Mouse (Mus musculus) MEL (cell line): ENCODE data around the gene Glce. TPM values are rescaled to one million over a fixed set of nuclear protein-coding genes. Genes with fewer than 3 reads are reported as not detected.

Experiments used
- DNase-seq: peaks from one replicate; pipeline ENCODE4 v3.0.0; 2011; ENCODE audit warnings: low read depth, low spot score
- H3K27ac ChIP-seq: 2 replicates; pipeline ENCODE4 v1.5.1; 2012; ENCODE audit warnings: low read depth, mild to moderate bottlenecking, control low read depth, low read length, moderate library complexity; ENCODE audit not compliant: control insufficient read depth
- H3K27me3 ChIP-seq, 2 experiments: fragments of 150-350 bp in 1 of 2; sonication (generic) in 1 of 2; 2 replicates each; pipeline ENCODE4 v1.6.1; 2012; ENCODE audit warnings: low read length in 2 of 2, mild to moderate bottlenecking in 2 of 2, improper control_type of control experiment in 1 of 2, moderate library complexity in 1 of 2; ENCODE audit not compliant: insufficient read depth in 2 of 2, control insufficient read depth in 1 of 2
- H3K36me3 ChIP-seq, 2 experiments: 2 replicates each; pipeline ENCODE4 v1.6.1; 2012 to 2014; ENCODE audit warnings: low read length in 2 of 2, improper control_type of control experiment in 1 of 2, inconsistent platforms in 1 of 2, mild to moderate bottlenecking in 1 of 2; ENCODE audit not compliant: insufficient read depth in 2 of 2, control insufficient read depth in 1 of 2
- H3K4me1 ChIP-seq, 2 experiments: fragments of 150-350 bp in 1 of 2; sonication (generic) in 1 of 2; 2 replicates each; pipeline ENCODE4 v1.6.1; 2012; ENCODE audit warnings: low read length in 2 of 2, improper control_type of control experiment in 1 of 2, mild to moderate bottlenecking in 1 of 2; ENCODE audit not compliant: insufficient read depth in 2 of 2, control insufficient read depth in 1 of 2
- H3K4me3 ChIP-seq, 2 experiments: fragments of 150-350 bp in 1 of 2; sonication (generic) in 1 of 2; 2 replicates each; pipeline ENCODE4 v1.5.1; 2012; ENCODE audit warnings: low read depth in 2 of 2, low read length in 2 of 2, mild to moderate bottlenecking in 2 of 2, moderate library complexity in 2 of 2, control low read depth in 1 of 2, improper control_type of control experiment in 1 of 2; ENCODE audit not compliant: control insufficient read depth in 1 of 2, insufficient read depth in 1 of 2
- H3K79me2 ChIP-seq: 2 replicates; pipeline ENCODE4 v1.6.1; 2012; ENCODE audit warnings: mild to moderate bottlenecking, low read length, moderate library complexity; ENCODE audit not compliant: control insufficient read depth, poor library complexity, insufficient read depth
- H3K9ac ChIP-seq: 2 replicates; pipeline ENCODE4 v1.6.1; 2012; ENCODE audit warnings: low read depth, mild to moderate bottlenecking, control low read depth, low read length, moderate library complexity; ENCODE audit not compliant: control insufficient read depth, poor library complexity, severe bottlenecking
- H3K9me3 ChIP-seq: fragments of 150-350 bp; sonication (generic); replicated peaks from 2 replicates; pipeline ENCODE4 v1.6.1; 2012; ENCODE audit warnings: mild to moderate bottlenecking, low read length, improper control_type of control experiment, moderate library complexity; ENCODE audit not compliant: insufficient read depth
- CTCF ChIP-seq, 3 experiments: IDR thresholded peaks in 2 of 3; conservative IDR thresholded peaks in 1 of 3; 2 replicates each; pipeline ENCODE4 v1.5.1; 2011 to 2012; ENCODE audit warnings: low read length in 3 of 3, low read depth in 2 of 3, mild to moderate bottlenecking in 2 of 3, improper control_type of control experiment in 1 of 3, inconsistent platforms in 1 of 3, mixed read lengths in 1 of 3, moderate library complexity in 1 of 3; ENCODE audit not compliant: control insufficient read depth in 1 of 3, insufficient read depth in 1 of 3, poor library complexity in 1 of 3, severe bottlenecking in 1 of 3
- ELF1 ChIP-seq: IDR thresholded peaks from 2 replicates; pipeline ENCODE4 v1.6.1; 2014; ENCODE audit warnings: low read depth, mild to moderate bottlenecking, inconsistent platforms, low read length, improper control_type of control experiment, moderate library complexity
- MAFK ChIP-seq: IDR thresholded peaks from 2 replicates; pipeline ENCODE4 v1.6.1; 2011; ENCODE audit warnings: low read depth, mild to moderate bottlenecking, low read length, improper control_type of control experiment, borderline replicate concordance
- MEF2A ChIP-seq: IDR thresholded peaks from 2 replicates; pipeline ENCODE4 v1.6.1; 2014; ENCODE audit warnings: low read depth, mild to moderate bottlenecking, inconsistent platforms, low read length, improper control_type of control experiment; ENCODE audit not compliant: poor library complexity, insufficient replicate concordance, severe bottlenecking; ENCODE audit errors: extremely low read depth
- MXI1 ChIP-seq: IDR thresholded peaks from 2 replicates; pipeline ENCODE4 v1.6.1; 2011; ENCODE audit warnings: mild to moderate bottlenecking, low read depth, low read length, improper control_type of control experiment
- POLR2A ChIP-seq, 2 experiments: IDR thresholded peaks; 2 replicates each; pipeline ENCODE4 v1.6.1; 2011 to 2012; ENCODE audit warnings: low read length in 2 of 2, mild to moderate bottlenecking in 2 of 2, control low read depth in 1 of 2, improper control_type of control experiment in 1 of 2, low read depth in 1 of 2, moderate library complexity in 1 of 2; ENCODE audit not compliant: control insufficient read depth in 1 of 2, insufficient read depth in 1 of 2, poor library complexity in 1 of 2
- RAD21 ChIP-seq: IDR thresholded peaks from 2 replicates; pipeline ENCODE4 v1.6.1; 2011; ENCODE audit warnings: mild to moderate bottlenecking, low read depth, low read length, improper control_type of control experiment
- SIN3A ChIP-seq: IDR thresholded peaks from 2 replicates; pipeline ENCODE4 v1.6.1; 2012; ENCODE audit warnings: low read length, improper control_type of control experiment, inconsistent platforms
- SMC3 ChIP-seq: IDR thresholded peaks from 2 replicates; pipeline ENCODE4 v1.6.1; 2011; ENCODE audit warnings: low read depth, low read length, improper control_type of control experiment
- TAL1 ChIP-seq: IDR thresholded peaks from 2 replicates; pipeline ENCODE4 v1.6.1; 2012; ENCODE audit warnings: mild to moderate bottlenecking, inconsistent platforms, low read length, moderate library complexity, mixed read lengths
- TCF12 ChIP-seq: IDR thresholded peaks from 2 replicates; pipeline ENCODE4 v1.6.1; 2014; ENCODE audit warnings: low read depth, mild to moderate bottlenecking, inconsistent platforms, low read length, improper control_type of control experiment, moderate library complexity
- UBTF ChIP-seq: IDR thresholded peaks from 2 replicates; pipeline ENCODE4 v1.6.1; 2012; ENCODE audit warnings: low read depth, mild to moderate bottlenecking, inconsistent platforms, low read length, improper control_type of control experiment, moderate library complexity, borderline replicate concordance; ENCODE audit not compliant: insufficient read depth
- USF2 ChIP-seq, 2 experiments: IDR thresholded peaks; 2 replicates each; pipeline ENCODE4 v1.6.1; 2011 to 2012; ENCODE audit warnings: improper control_type of control experiment in 2 of 2, low read length in 2 of 2, borderline replicate concordance in 1 of 2, inconsistent platforms in 1 of 2, low read depth in 1 of 2, mild to moderate bottlenecking in 1 of 2; ENCODE audit not compliant: insufficient read depth in 1 of 2
- ZC3H11A ChIP-seq: IDR thresholded peaks from 2 replicates; pipeline ENCODE4 v1.6.1; 2012; ENCODE audit warnings: low read depth, mild to moderate bottlenecking, inconsistent platforms, low read length, improper control_type of control experiment
- ZKSCAN1 ChIP-seq: IDR thresholded peaks from 2 replicates; pipeline ENCODE4 v1.6.1; 2012; ENCODE audit warnings: low read depth, mild to moderate bottlenecking, inconsistent platforms, low read length, improper control_type of control experiment, moderate library complexity
- ZNF384 ChIP-seq: IDR thresholded peaks from 2 replicates; pipeline ENCODE4 v1.6.1; 2012; ENCODE audit warnings: low read depth, mild to moderate bottlenecking, inconsistent platforms, low read length, improper control_type of control experiment
- polyA plus RNA-seq, 2 experiments: library from polyadenylated mRNA; stranded (reverse) in 1 of 2; unstranded in 1 of 2; fragments of >175 nt in 1 of 2; fragments of >200 nt in 1 of 2; gene quantifications; 2 replicates each; pipeline versions ENCODE4 v1.2.1 to v1.2.4; 2012; ENCODE audit warnings: low replicate concordance in 2 of 2, low read depth in 1 of 2; ENCODE audit not compliant: insufficient read length in 2 of 2, insufficient read depth in 1 of 2, missing spikeins in 1 of 2
- total RNA-seq: library from RNA; depleted of rRNA; stranded (reverse); fragments of 300-350 nt; gene quantifications from 2 replicates; pipeline ENCODE4 v1.2.3, GENCODE M21; 2012

Glce gene
- total and polyA plus RNA-seq, 3 experiments: 9.2 to 12.2 TPM; not detected in 1

- no peaks in the 10 kb centered on the region for H3K79me2 ChIP-seq
- DNase-seq: no peak
- TF ChIP-seq SIN3A (no peak), TAL1 (no peak), ELF1 (no peak), ZNF384 (no peak), MXI1 (no peak), TCF12 (no peak), POLR2A (IDR thresholded peaks at IDR 0.05; ENCODE audit: control insufficient read depth in 1 of 2, insufficient read depth in 1 of 2, low read depth in 1 of 2, low read length in 2 of 2, poor library complexity in 1 of 2) (no peak), ZC3H11A (no peak), SMC3 (no peak), UBTF (no peak), MAFK (no peak), ZKSCAN1 (no peak)
- H3K9ac ChIP-seq: no peak overlapping the region
- no peaks in the 10 kb centered on the region for H3K9me3 ChIP-seq
- no peaks in the 10 kb centered on the region for H3K36me3 ChIP-seq
- no peak overlapping the region for H3K27ac ChIP-seq
- no peak overlapping the region for H3K4me3 ChIP-seq
- H3K4me1 ChIP-seq: 0 out of 4 replicates have a peak, but pooled peaks cover 0 to 6% of the 10 kb centered on the region in 2 experiments
- H3K27me3 ChIP-seq: peaks cover 0 to 3% of the 10 kb centered on the region in 2 experiments; a peak in 3 of 4 replicates
Measured at GRCm38 (mm10) chr9:62017329-62017728, 105.1 kb downstream of the Glce start.

- Histone ChIP-seq H3K27me3 (peaks cover 2 to 5% of the 10 kb centered on the region in 2 experiments; a peak in 3 of 4 replicates), H3K79me2 (no peaks in the 10 kb centered on the region), H3K4me1 (0 out of 4 replicates have a peak, but pooled peaks cover 0 to 6% of the 10 kb centered on the region in 2 experiments), H3K4me3 (no peak overlapping the region), H3K9ac (no peak overlapping the region), H3K36me3 (no peaks in the 10 kb centered on the region), H3K27ac (no peak overlapping the region), H3K9me3 (no peaks in the 10 kb centered on the region)
- DNase-seq: peak; percentile 34
- TF ChIP-seq TAL1 (no peak), SMC3 (peak; percentile 58), MEF2A (no peak), USF2 (IDR thresholded peaks at IDR 0.05; ENCODE audit: borderline replicate concordance in 1 of 2, insufficient read depth in 1 of 2, low read depth in 1 of 2, low read length in 2 of 2) (no peak), CTCF (IDR thresholded peaks at IDR 0.05 in 2 of 3, conservative IDR thresholded peaks at IDR 0.05 in 1 of 3; ENCODE audit: control insufficient read depth in 1 of 3, insufficient read depth in 1 of 3, low read depth in 2 of 3, low read length in 3 of 3, poor library complexity in 1 of 3, severe bottlenecking in 1 of 3) (peak; percentile 62 to 76 (median 65)), RAD21 (peak; percentile 10), ZC3H11A (0 out of 2 replicates have a peak, but pooled peaks have one; percentile 9)
Measured at GRCm38 (mm10) chr9:62015504-62015903, 107.0 kb downstream of the Glce start.
